Mouse (Mus musculus) bone marrow macrophage, adult 2 months (primary cell): Measurements from ENCODE around the gene Adh6a. TPM values are rescaled to one million over a fixed set of nuclear protein-coding genes. Genes with fewer than 3 reads are reported as not detected.

Source experiments
- H3K27ac ChIP-seq: 2 replicates; pipeline ENCODE4 v1.5.1; 2012; ENCODE audit warnings: low read depth, low read length; ENCODE audit not compliant: insufficient read depth
- H3K4me1 ChIP-seq: 2 replicates; pipeline ENCODE4 v1.6.1; 2012; ENCODE audit warnings: low read length; ENCODE audit not compliant: control insufficient read depth, insufficient read depth
- H3K4me3 ChIP-seq: 2 replicates; pipeline ENCODE4 v1.5.1; 2012; ENCODE audit warnings: mild to moderate bottlenecking, low read length, moderate library complexity; ENCODE audit not compliant: insufficient read depth
- CTCF ChIP-seq: IDR thresholded peaks from 2 replicates; pipeline ENCODE4 v1.5.1; 2012; ENCODE audit warnings: low read depth, mild to moderate bottlenecking, low read length, moderate library complexity
- POLR2A ChIP-seq: IDR thresholded peaks from 2 replicates; pipeline ENCODE4 v1.6.1; 2012; ENCODE audit warnings: mild to moderate bottlenecking, low read depth, low read length, borderline replicate concordance
- polyA plus RNA-seq: library from polyadenylated mRNA; stranded (reverse); fragments of >200 nt; gene quantifications from 2 replicates; pipeline ENCODE4 v1.2.4, GENCODE M21; 2012; ENCODE audit not compliant: missing spikeins, insufficient read depth, insufficient read length

The Adh6a gene
- polyA plus RNA-seq, 1 experiment: not detected

- H3K4me3 ChIP-seq: no peak overlapping the region
- no peak overlapping the region for H3K27ac ChIP-seq
- no peaks in the 10 kb centered on the region for H3K4me1 ChIP-seq
- TF ChIP-seq CTCF (no peak), POLR2A (no peak)
Observed at GRCm38 (mm10) chr3:138291529-138292117, 21.5 kb upstream of the Adh6a start.

- no peak overlapping the region for H3K4me3 ChIP-seq
- TF ChIP-seq POLR2A (no peak), CTCF (no peak)
- H3K27ac ChIP-seq: no peak overlapping the region
- no peaks in the 10 kb centered on the region for H3K4me1 ChIP-seq
Observed at GRCm38 (mm10) chr3:138293298-138293895, 19.7 kb upstream of the Adh6a start.

GRCm38 (mm10) chr3:138300130-138300529 lies 13.0 kb upstream of the Adh6a start:
- H3K4me3 ChIP-seq: no peak overlapping the region
- no peaks in the 10 kb centered on the region for H3K4me1 ChIP-seq
- no peak for TF ChIP-seq CTCF
- H3K27ac ChIP-seq: no peak overlapping the region

GRCm38 (mm10) chr3:138302676-138303075 lies 10.4 kb upstream of the Adh6a start:
- H3K4me3 ChIP-seq: no peak overlapping the region
- no peak for TF ChIP-seq POLR2A
- TF ChIP-seq CTCF: no peak
- no peak overlapping the region for H3K27ac ChIP-seq
- no peaks in the 10 kb centered on the region for H3K4me1 ChIP-seq

- H3K4me3 ChIP-seq: no peak overlapping the region
- H3K4me1 ChIP-seq: no peaks in the 10 kb centered on the region
- TF ChIP-seq CTCF: no peak
- no peak for TF ChIP-seq POLR2A
- no peak overlapping the region for H3K27ac ChIP-seq
Observed at GRCm38 (mm10) chr3:138303771-138304488, 9.2 kb upstream of the Adh6a start.

- TF ChIP-seq CTCF (no peak), POLR2A (no peak)
- no peak overlapping the region for H3K4me3 ChIP-seq
- H3K27ac ChIP-seq: no peak overlapping the region
- no peaks in the 10 kb centered on the region for H3K4me1 ChIP-seq
Observed at GRCm38 (mm10) chr3:138304489-138304871, 8.6 kb upstream of the Adh6a start.

GRCm38 (mm10) chr3:138305486-138306289 lies 7.4 kb upstream of the Adh6a start:
- H3K27ac ChIP-seq: no peak overlapping the region
- no peaks in the 10 kb centered on the region for H3K4me1 ChIP-seq
- TF ChIP-seq POLR2A: no peak
- TF ChIP-seq CTCF: no peak
- no peak overlapping the region for H3K4me3 ChIP-seq

- Histone ChIP-seq H3K4me1 (no peaks in the 10 kb centered on the region), H3K27ac (no peak overlapping the region), H3K4me3 (no peak overlapping the region)
- TF ChIP-seq POLR2A (no peak), CTCF (no peak)
Observed at GRCm38 (mm10) chr3:138306290-138306683, 6.8 kb upstream of the Adh6a start.

- Histone ChIP-seq H3K27ac (no peak overlapping the region), H3K4me3 (no peak overlapping the region), H3K4me1 (no peaks in the 10 kb centered on the region)
- TF ChIP-seq CTCF (no peak), POLR2A (no peak)
Observed at GRCm38 (mm10) chr3:138309910-138310309, 3.2 kb upstream of the Adh6a start.
